Mouse (Mus musculus) G1E-ER4 (cell line): ENCODE data around the gene Rasa1. TPM values are rescaled to one million over a fixed set of nuclear protein-coding genes. Genes with fewer than 3 reads are reported as not detected.

ENCODE experiments used
- GATA1 ChIP-seq: IDR thresholded peaks from one replicate; pipeline ENCODE4 v1.8.0; 2012; ENCODE audit warnings: low read length, inconsistent platforms
- polyA plus RNA-seq: library from polyadenylated mRNA; stranded (reverse); fragments of >175 nt; gene quantifications from 2 replicates; pipeline ENCODE4 v1.2.3, GENCODE M21; 2012

The Rasa1 gene
- polyA plus RNA-seq: 15.8 and 22.1 TPM in 2 replicates

DNA sequence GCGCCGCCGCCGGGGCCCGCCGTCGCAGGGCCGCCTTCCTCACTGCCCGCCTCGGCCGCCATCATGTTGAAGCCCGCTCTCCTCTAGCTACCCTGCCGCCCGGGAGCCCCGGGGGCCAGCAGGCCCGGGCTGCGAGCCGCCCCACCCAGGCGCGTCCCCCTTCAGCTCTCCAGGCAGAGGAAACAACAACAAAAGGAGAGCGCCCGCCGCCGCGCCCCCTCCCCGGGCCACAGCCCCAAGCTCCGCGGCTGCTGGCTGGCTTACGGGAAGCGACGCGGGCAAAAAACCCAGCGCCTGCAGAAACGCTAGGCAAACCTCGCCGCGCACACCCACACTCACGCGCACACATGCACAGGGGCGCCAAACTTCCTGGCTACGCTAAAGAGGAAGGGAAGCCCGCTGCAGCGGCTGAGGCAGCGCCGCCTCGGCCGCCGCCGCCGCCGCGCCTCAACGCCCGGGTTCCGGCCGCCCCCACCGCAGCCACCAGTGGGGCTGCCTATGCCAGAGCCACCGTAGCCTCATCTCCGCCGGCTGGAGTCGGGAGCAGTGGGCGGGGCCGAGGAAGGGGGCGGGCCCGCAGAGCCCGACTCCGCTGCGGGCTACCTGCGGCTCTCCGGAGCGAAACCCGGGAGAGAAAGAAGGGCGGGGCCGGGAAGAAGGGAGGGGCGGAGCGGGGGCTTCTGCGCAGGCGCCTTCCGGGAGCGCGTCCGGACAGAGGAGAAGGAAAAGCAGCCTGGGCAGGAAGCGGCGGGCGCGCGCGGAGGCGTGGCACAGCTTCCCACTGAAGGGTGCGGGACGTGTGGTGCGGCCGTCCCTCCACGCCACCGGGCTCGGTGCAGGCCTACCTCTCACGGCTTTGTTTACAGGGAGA lies at the start of gene Rasa1:
Gene Rasa1, minus strand, starts transcription at position 288 of the 871 bp plus-strand sequence.
- TF ChIP-seq GATA1: no peak

DNA sequence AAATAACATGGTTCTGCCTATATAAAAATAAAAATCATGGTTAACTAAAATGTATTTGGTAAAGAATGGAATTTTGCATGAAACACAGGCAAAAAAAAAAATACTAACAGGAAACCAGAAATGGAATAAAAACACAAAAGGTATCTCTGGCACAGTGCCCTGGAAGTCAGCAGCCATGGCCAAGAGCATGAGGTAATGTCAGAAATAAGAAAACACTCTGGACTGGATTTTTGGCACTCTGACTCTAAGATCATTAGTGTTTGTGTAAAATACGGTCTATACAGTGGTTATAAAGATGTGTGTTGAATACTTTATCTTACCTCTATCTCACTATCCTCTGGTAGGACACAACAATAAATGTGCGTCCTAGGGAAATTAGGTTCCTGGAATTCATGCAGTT lies 22.6 kb upstream of the Rasa1 start:
- no peak for TF ChIP-seq GATA1

- TF ChIP-seq GATA1: no peak
These were observed 22.0 kb upstream of the Rasa1 start for GRCm38 (mm10) chr13:85310968-85311367.

DNA sequence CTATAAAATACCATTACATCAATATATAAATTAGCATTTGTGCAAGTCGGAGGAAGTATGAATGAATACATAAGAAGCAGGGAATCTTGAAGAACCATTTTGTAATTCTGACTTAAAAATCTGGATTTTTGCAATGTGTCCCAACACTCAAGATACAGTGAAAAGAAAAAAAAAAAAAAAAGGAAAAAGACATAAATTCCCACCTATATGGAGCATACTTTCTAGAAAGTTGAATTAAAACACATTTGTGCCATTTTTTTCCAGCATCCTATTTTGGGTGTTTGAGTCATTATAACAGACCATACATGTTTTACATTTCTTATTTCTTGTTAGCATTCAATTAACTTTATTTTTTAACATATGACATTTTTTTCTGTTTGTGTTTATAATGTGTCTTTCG lies 21.6 kb upstream of the Rasa1 start:
- TF ChIP-seq GATA1: no peak

DNA sequence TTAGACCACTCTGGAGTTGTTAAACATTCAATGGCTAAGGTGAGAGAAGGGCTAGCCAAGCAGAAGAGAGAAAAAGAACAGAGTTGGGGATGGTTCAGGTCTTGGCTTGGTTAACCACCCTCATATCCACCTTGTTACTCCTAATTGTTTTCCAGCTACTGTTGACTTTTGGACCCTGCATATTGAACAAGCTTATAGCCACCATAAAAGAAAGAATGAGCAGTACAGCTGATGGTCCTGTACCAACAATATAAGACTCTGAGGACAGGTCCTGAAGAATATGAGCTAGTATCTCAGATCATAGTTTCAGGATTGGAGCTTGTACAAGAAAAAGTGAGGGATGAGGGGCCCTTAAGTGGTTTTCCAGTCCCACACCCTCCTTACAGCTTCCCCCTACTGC lies 17.1 kb upstream of the Rasa1 start:
- TF ChIP-seq GATA1: no peak

DNA sequence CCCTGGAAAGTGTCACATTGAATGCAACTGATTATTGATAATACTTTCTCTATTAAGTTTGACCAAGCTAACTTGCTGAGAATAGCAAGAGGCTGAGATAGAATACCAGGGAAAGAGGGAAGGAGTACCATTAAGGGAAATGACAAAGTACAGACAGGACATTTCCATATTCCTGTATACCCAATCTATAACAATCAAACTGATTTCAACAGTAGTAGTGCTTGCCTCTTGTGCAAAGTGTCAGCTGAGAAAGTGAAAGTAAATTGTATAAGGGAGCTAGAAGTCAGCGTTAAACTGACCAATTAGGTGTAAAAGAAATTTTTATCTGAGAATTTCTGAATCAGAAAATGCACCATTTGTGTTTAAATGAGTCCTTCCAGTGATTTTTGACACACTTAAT lies 1.7 kb upstream of the Rasa1 start:
- TF ChIP-seq GATA1: no peak

DNA sequence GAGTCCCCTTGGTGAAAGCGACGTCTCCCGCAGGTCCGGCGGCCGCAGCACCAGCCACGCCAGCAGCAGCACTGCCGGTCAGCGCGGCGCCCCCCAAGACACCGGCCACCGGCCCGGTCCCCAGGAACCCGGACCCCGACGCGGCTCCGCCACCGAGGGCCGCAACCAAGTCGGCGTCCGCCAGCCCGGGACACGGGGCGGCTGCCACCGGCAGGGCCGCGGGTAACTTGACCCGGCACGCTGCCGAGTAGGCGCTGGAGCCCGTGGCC lies 422 bp downstream of the Rasa1 start:
- no peak for TF ChIP-seq GATA1

DNA sequence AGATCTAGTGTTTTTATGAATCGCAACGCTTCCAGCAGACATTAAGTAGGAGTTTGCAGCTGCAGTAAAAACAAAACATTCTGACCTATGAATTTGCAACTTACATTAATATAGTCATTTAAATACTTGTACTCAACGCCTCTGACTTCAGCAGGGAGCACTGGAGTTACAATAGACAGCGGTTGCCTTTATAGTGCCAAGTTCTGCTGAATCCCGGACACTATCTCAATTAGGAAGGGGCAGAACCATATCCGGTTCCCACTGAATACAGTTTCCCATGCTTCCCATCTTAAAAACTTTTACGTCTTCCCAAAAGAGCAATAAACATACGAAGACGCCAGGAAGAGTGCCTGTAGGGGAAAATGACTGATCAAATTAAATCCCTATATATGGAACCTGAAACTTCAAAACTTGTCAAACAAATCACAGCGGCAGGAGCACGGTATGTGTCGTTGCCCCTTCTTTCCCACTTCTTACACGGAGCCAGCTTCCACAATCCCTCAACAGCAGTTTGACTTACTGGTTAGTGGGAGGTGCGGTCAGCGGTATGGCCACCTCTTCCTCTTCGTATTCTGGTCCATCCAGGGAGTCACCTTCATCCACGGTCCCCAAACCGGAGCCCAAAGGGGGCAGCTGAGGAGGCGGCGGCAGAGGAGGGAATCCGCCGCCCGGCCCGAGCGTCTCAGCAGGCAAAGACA lies 905 bp downstream of the Rasa1 start:
- TF ChIP-seq GATA1: no peak

DNA sequence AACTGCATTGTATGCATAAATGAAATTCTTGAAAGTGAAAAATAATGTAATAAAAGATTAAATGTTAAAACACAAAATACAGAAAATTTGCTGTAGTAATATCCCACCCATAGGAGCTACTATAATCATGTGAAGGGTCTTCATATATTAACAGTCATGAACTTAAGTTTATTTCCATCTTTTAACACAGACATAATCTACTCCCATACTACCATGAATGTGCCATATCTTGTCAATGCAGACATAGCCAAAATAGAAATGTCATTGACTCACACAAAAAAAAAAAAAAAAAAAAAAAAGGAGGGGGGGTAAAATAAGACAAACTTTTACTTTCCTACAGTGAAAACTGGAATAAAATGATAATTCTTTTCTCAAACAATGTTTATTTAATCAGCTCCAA lies 6.3 kb downstream of the Rasa1 start:
- no peak for TF ChIP-seq GATA1

DNA sequence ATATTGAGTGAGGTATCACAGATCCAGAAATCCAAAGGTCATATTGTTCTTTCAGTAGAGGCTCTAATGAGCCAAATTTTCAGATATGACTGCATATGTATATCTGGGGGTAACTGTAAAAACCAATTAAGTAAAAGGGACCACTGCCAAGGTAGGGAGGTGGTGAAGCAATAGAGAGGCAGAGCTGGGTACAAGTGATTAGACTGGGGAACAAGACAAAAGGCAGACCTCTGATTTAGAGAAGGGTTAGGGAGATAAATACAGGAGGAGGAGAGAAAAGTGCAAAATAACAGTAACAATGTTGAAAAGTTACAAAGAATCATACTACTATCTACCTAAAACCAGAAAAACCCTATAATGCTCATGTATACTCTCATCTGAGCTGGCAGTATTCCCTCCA lies 10.0 kb downstream of the Rasa1 start:
- no peak for TF ChIP-seq GATA1

- no peak for TF ChIP-seq GATA1
These were observed 14.4 kb downstream of the Rasa1 start for GRCm38 (mm10) chr13:85274572-85274971.

DNA sequence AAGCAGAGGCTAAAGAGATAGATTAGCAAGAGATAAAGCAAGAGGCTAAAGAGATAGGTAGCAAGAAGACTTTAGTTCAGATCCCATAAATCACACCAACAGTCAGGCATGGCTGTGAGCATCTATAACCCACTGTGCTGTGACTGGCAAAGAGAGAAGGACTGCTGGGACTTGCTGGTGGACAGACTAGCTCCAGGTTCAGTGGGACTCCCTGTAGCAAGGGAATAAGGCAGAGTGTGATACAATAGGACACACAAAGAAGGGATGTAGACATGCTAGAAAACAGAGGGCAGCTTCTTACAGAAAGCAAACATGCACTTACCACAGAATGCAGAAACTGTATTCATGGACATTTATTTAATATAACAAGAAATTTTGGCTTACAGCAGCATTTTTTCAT lies 15.1 kb downstream of the Rasa1 start:
- no peak for TF ChIP-seq GATA1

- no peak for TF ChIP-seq GATA1
These were observed 50.2 kb downstream of the Rasa1 start for GRCm38 (mm10) chr13:85238760-85239159.

- TF ChIP-seq GATA1: no peak
These were observed 70.3 kb downstream of the Rasa1 start for GRCm38 (mm10) chr13:85218656-85219055.

DNA sequence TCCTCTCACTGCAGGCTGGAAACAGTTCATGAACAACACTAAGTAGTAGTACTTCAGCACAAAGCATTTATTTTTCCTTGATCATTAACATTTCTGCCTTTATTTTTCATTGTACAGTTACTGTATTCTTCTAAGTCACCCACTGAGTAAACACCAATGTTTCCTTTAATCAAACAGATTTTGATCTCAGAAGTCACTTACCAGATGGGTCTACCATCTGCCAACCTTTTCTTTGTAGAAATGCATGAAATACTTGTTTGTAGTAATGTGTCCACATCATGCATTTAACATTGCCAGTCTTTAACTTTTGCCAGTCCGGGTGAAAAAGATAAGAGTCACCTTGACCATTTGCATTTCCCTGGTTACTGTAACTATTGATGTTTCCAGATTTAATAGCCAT lies 78.6 kb downstream of the Rasa1 start:
- no peak for TF ChIP-seq GATA1

DNA sequence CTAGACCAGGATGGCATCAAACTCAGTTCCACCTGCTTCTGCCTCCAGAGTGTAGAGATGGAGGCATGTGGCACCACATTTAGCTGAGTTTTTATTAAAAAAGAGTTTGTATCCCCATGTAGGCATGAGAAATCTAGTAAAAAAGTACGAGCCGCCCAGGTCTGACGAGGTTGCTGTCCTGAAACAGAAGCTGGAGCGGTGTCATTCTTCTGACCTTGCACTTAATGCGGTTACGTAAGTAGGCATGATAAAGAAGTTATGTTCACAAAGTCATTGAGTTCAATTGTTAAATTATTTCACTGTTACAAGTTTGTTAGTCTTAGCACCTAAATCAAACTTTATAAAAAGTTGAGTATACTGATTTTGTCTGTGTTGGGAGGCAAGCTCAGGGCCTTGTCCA lies 80.3 kb downstream of the Rasa1 start:
- no peak for TF ChIP-seq GATA1

DNA sequence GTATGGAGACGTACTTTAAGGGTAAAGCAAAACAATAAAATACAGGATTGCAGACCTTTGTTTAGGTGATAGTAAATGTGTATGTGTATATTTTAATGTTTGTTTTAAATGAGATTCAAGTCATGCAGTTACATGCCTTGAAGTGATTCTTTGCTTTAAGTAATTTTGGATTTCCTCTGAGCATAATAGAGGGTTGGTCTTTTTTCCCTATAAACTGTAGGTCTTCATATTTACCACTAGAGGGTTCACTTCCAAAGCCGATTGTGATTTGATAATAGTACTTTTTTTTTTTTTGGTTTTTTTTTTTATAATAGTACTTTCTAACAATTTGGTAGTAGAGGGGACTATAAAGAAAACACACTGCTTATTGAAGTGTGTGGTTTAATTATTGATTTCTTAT lies 81.4 kb downstream of the Rasa1 start:
- no peak for TF ChIP-seq GATA1

GRCm38 (mm10) chr13:85191253-85191652 lies 97.7 kb downstream of the Rasa1 start:
- TF ChIP-seq GATA1: no peak
